Mouse (Mus musculus): ENCODE results near the gene 1700025C18Rik. TPM values are rescaled to one million over a fixed set of nuclear protein-coding genes. Genes with fewer than 3 reads are reported as not detected.

1700025C18Rik gene
- polyA plus RNA-seq, 1 experiment from 2014 or later: not detected

- ChIA-PET POLR2A (no interaction called here), CTCF (no interaction called here)
- TF ChIP-seq CTCF (IDR thresholded peaks at IDR 0.05): no peak
- in situ Hi-C loops (cut with MboI; ENCODE audit: low pct_unique_long_range_greater_than_20kb): loop anchor here (5.0 to 25.0 kb wide), 2 partner anchors 194 to 384 kb away; partner anchors contain the start of gene Slc13a3
- H3K27me3 ChIP-seq: peaks cover 28% of the 10 kb centered on the region
- DNase-seq (ENCODE audit: low read depth, low spot score): no peak
- no peak for ATAC-seq
Measured at GRCm38 (mm10) chr2:165078605-165079004, 11.9 kb downstream of the 1700025C18Rik start.

- CTCF ChIA-PET: no interaction called here
- ATAC-seq (no peak), DNase-seq (ENCODE audit: low read depth, low spot score) (no peak)
- no peak for TF ChIP-seq CTCF (IDR thresholded peaks at IDR 0.05)
- peaks cover 28% of the 10 kb centered on the region for H3K27me3 ChIP-seq
- in situ Hi-C loops (cut with MboI; ENCODE audit: low pct_unique_long_range_greater_than_20kb): loop anchor here (5.0 to 25.0 kb wide), 2 partner anchors 194 to 384 kb away; partner anchors contain the start of gene Slc13a3
- POLR2A ChIA-PET: no interaction called here
Measured at GRCm38 (mm10) chr2:165078045-165078444, 12.5 kb downstream of the 1700025C18Rik start.

GRCm38 (mm10) chr2:165077055-165077454, 13.5 kb downstream of the 1700025C18Rik start:
- DNase-seq (ENCODE audit: low read depth, low spot score) (no peak), ATAC-seq (no peak)
- ChIA-PET CTCF (no interaction called here), POLR2A (no interaction called here)
- TF ChIP-seq CTCF (IDR thresholded peaks at IDR 0.05): no peak
- in situ Hi-C loops (cut with MboI; ENCODE audit: low pct_unique_long_range_greater_than_20kb): loop anchor here (5.0 to 25.0 kb wide), 2 partner anchors 195 to 385 kb away; partner anchors contain the start of gene Slc13a3
- H3K27me3 ChIP-seq: peaks cover 35% of the 10 kb centered on the region

GRCm38 (mm10) chr2:165074937-165075336, 15.6 kb downstream of the 1700025C18Rik start:
- in situ Hi-C loops (cut with MboI; ENCODE audit: low pct_unique_long_range_greater_than_20kb): loop anchor here (5.0 to 25.0 kb wide), 3 partner anchors 197 to 387 kb away; partner anchors contain the start of gene Slc13a3
- no peak for ATAC-seq
- H3K27me3 ChIP-seq: peaks cover 30% of the 10 kb centered on the region
- DNase-seq (ENCODE audit: low read depth, low spot score): no peak
- TF ChIP-seq CTCF (IDR thresholded peaks at IDR 0.05): peak; percentile 88
- CTCF ChIA-PET: interaction anchor here (0.9 to 2.4 kb wide), 4 partner anchors 200 to 290 kb away, joined by 3 to 8 read pairs (median 6); no protein-coding TSS in a partner anchor
- POLR2A ChIA-PET: no interaction called here

GRCm38 (mm10) chr2:165074081-165074884, 16.3 kb downstream of the 1700025C18Rik start:
- in situ Hi-C loops (cut with MboI; ENCODE audit: low pct_unique_long_range_greater_than_20kb): loop anchor here (5.0 kb wide), 1 partner anchor 288 kb away; no protein-coding TSS in a partner anchor
- no peak for TF ChIP-seq CTCF (IDR thresholded peaks at IDR 0.05)
- CTCF ChIA-PET: interaction anchor here (1.2 to 2.4 kb wide), 3 partner anchors 203 to 291 kb away, joined by 4 to 8 read pairs (median 7); no protein-coding TSS in a partner anchor
- ATAC-seq (no peak), DNase-seq (ENCODE audit: low read depth, low spot score) (no peak)
- POLR2A ChIA-PET: interaction anchor here (0.5 kb wide), 1 partner anchor 112 kb away, joined by 3 read pairs; no protein-coding TSS in a partner anchor
- H3K27me3 ChIP-seq: peaks cover 26% of the 10 kb centered on the region

- no peak for DNase-seq (ENCODE audit: low read depth, low spot score)
- CTCF ChIA-PET: interaction anchor here (0.7 to 2.3 kb wide), 3 partner anchors 203 to 267 kb away, joined by 3 to 8 read pairs (median 3); no protein-coding TSS in a partner anchor
- ATAC-seq: no peak
- in situ Hi-C loops (cut with MboI; ENCODE audit: low pct_unique_long_range_greater_than_20kb): loop anchor here (5.0 kb wide), 1 partner anchor 289 kb away; no protein-coding TSS in a partner anchor
- POLR2A ChIA-PET: no interaction called here
- no peak for TF ChIP-seq CTCF (IDR thresholded peaks at IDR 0.05)
- H3K27me3 ChIP-seq: peaks cover 20% of the 10 kb centered on the region
Measured at GRCm38 (mm10) chr2:165073381-165073781, 17.2 kb downstream of the 1700025C18Rik start.

GRCm38 (mm10) chr2:165070096-165070816, 20.3 kb downstream of the 1700025C18Rik start:
- ATAC-seq (no peak), DNase-seq (ENCODE audit: low read depth, low spot score) (no peak)
- POLR2A ChIA-PET: no interaction called here
- peaks cover 20% of the 10 kb centered on the region for H3K27me3 ChIP-seq
- TF ChIP-seq CTCF (IDR thresholded peaks at IDR 0.05): peak; percentile 76
- in situ Hi-C loops (cut with MboI; ENCODE audit: low pct_unique_long_range_greater_than_20kb): loop anchor here (5.0 kb wide), 1 partner anchor 292 kb away; no protein-coding TSS in a partner anchor
- CTCF ChIA-PET: interaction anchor here (1.0 kb wide), 1 partner anchor 11 kb away, joined by 3 read pairs; no protein-coding TSS in a partner anchor

- DNase-seq (ENCODE audit: low read depth, low spot score) (no peak), ATAC-seq (no peak)
- CTCF ChIA-PET: no interaction called here
- in situ Hi-C loops (cut with MboI; ENCODE audit: low pct_unique_long_range_greater_than_20kb): no loop called here
- peaks cover 14% of the 10 kb centered on the region for H3K27me3 ChIP-seq
- POLR2A ChIA-PET: no interaction called here
- TF ChIP-seq CTCF (IDR thresholded peaks at IDR 0.05): no peak
Measured at GRCm38 (mm10) chr2:165068806-165069205, 21.7 kb downstream of the 1700025C18Rik start.

- POLR2A ChIA-PET: no interaction called here
- in situ Hi-C loops (cut with MboI; ENCODE audit: low pct_unique_long_range_greater_than_20kb): no loop called here
- DNase-seq (ENCODE audit: low read depth, low spot score) (no peak), ATAC-seq (no peak)
- TF ChIP-seq CTCF (IDR thresholded peaks at IDR 0.05): no peak
- no peaks in the 10 kb centered on the region for H3K27me3 ChIP-seq
- CTCF ChIA-PET: no interaction called here
Measured at GRCm38 (mm10) chr2:165064489-165064888, 26.1 kb downstream of the 1700025C18Rik start.

- no peak for ATAC-seq
- DNase-seq (ENCODE audit: low read depth, low spot score): no peak
- in situ Hi-C loops (cut with MboI; ENCODE audit: low pct_unique_long_range_greater_than_20kb): no loop called here
- no peaks in the 10 kb centered on the region for H3K27me3 ChIP-seq
- CTCF ChIA-PET: no interaction called here
- POLR2A ChIA-PET: no interaction called here
- no peak for TF ChIP-seq CTCF (IDR thresholded peaks at IDR 0.05)
Measured at GRCm38 (mm10) chr2:165061638-165062433, 28.7 kb downstream of the 1700025C18Rik start.
